2 mouse cellular contexts compared by ENCODE assay signal in the genomic region with DNA sequence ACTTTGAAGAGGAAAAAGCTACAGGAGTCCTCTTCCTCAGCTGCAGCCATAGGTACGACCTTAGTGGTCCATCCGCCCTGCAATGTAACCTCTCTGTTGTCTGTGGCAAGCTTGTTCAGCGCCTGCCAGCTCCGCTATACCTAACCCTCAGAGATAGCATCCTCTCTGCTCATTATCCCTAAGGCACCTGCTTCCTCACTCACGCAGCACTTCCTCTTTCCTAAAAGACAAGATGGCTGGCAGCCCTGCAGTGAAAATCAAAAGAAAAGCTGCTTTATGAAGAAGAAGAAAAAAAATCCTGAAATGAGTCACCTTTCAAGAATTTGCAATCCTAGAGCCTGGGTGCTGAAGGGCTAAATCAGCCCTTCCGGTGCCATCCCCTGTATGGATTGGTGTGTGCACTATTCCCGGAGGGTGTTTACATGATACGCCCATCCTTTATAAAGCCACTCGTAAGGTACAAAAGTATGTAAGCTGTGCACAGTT.
TF ChIP-seq lines count a peak whose summit lies in the region.

No protein-coding gene starts in this region.

TF ChIP-seq in CH12.LX, 34 proteins besides CTCF, POLR2A, EP300 and RAD21 (continued from another document):
- TF ChIP-seq SMC3 (IDR thresholded peaks at IDR 0.05; ENCODE audit: low read depth, low read length): no peak
- TF ChIP-seq ZNF384 (IDR thresholded peaks at IDR 0.05; ENCODE audit: low read depth, low read length): peak; percentile 58
- peak; percentile 62; the same call in 1 of the 2 replicates for TF ChIP-seq IRF4 (IDR thresholded peaks at IDR 0.05; ENCODE audit: low read depth, low read length)
- TF ChIP-seq UBTF (IDR thresholded peaks at IDR 0.05; ENCODE audit: low read depth, low read length): no peak
- no peak for TF ChIP-seq TBP (conservative IDR thresholded peaks at IDR 0.05; ENCODE audit: low read depth, low read length)
- no peak for TF ChIP-seq TCF12 (IDR thresholded peaks at IDR 0.05; ENCODE audit: low read depth, low read length)
- TF ChIP-seq JUND (conservative IDR thresholded peaks at IDR 0.05; ENCODE audit: low read depth, low read length): peak; percentile 81
- no peak for TF ChIP-seq POLR2AphosphoS2 (IDR thresholded peaks at IDR 0.05; ENCODE audit: low read depth, low read length)
- TF ChIP-seq ELF1 (IDR thresholded peaks at IDR 0.05; ENCODE audit: low read depth, low read length): peak; percentile 27; the same call in 1 of the 2 replicates

TF ChIP-seq in MEL, 35 proteins besides CTCF, POLR2A, EP300 and RAD21 (continued from another document):
- 0 out of 2 replicates have a peak, but pooled peaks have one; percentile 20 for TF ChIP-seq GATA1 (IDR thresholded peaks at IDR 0.05; ENCODE audit: low read depth, low read length)
